Mouse (Mus musculus): ENCODE results near the gene Fgfr2. TPM values are rescaled to one million over a fixed set of nuclear protein-coding genes. Genes with fewer than 3 reads are reported as not detected.

The Fgfr2 gene
- polyA plus RNA-seq, 1 experiment from 2014 or later, result 133 TPM

- Histone ChIP-seq H3K4me2 (replicated peaks; ENCODE audit: low read depth, low read length) (no peak overlapping the region), H3K36me3 (ENCODE audit: control insufficient read depth, insufficient read depth, low read length) (no peaks in the 10 kb centered on the region), H3K27ac (ENCODE audit: low read depth, low read length) (no peak overlapping the region), H3K4me3 (ENCODE audit: low read length) (no peak overlapping the region), H3K4me1 (ENCODE audit: control insufficient read depth, insufficient read depth, low read length) (no peaks in the 10 kb centered on the region), H3K27me3 (ENCODE audit: control insufficient read depth, insufficient read depth, low read length) (no peaks in the 10 kb centered on the region), H3K9me3 (ENCODE audit: control insufficient read depth, low read length) (no peaks in the 10 kb centered on the region), H3K9ac (ENCODE audit: low read depth, low read length) (no peak overlapping the region)
- WGBS, result 78% methylated on average over 5 of the region's 5 CpGs
- ATAC-seq (ENCODE audit: low FRiP score, low TSS enrichment), result no peak
Measured at GRCm38 (mm10) chr7:132423570-132423969, 699.6 kb downstream of the Fgfr2 start.

- Histone ChIP-seq H3K27ac (ENCODE audit: low read depth, low read length) (no peak overlapping the region), H3K36me3 (ENCODE audit: control insufficient read depth, insufficient read depth, low read length) (no peaks in the 10 kb centered on the region), H3K27me3 (ENCODE audit: control insufficient read depth, insufficient read depth, low read length) (no peaks in the 10 kb centered on the region), H3K4me2 (replicated peaks; ENCODE audit: low read depth, low read length) (no peak overlapping the region), H3K4me1 (ENCODE audit: control insufficient read depth, insufficient read depth, low read length) (peaks cover 12% of the 10 kb centered on the region; the same call in 1 of the 2 replicates), H3K9me3 (ENCODE audit: control insufficient read depth, low read length) (no peaks in the 10 kb centered on the region), H3K9ac (ENCODE audit: low read depth, low read length) (no peak overlapping the region), H3K4me3 (ENCODE audit: low read length) (no peak overlapping the region)
- WGBS, result 86% methylated on average over 10 of the region's 10 CpGs
- no peak for ATAC-seq (ENCODE audit: low FRiP score, low TSS enrichment)
Measured at GRCm38 (mm10) chr7:132419378-132420255, 703.5 kb downstream of the Fgfr2 start.

- Histone ChIP-seq H3K4me3 (ENCODE audit: low read length) (no peak overlapping the region), H3K9me3 (ENCODE audit: control insufficient read depth, low read length) (no peaks in the 10 kb centered on the region), H3K36me3 (ENCODE audit: control insufficient read depth, insufficient read depth, low read length) (no peaks in the 10 kb centered on the region), H3K27ac (ENCODE audit: low read depth, low read length) (no peak overlapping the region), H3K9ac (ENCODE audit: low read depth, low read length) (no peak overlapping the region), H3K27me3 (ENCODE audit: control insufficient read depth, insufficient read depth, low read length) (no peaks in the 10 kb centered on the region), H3K4me2 (replicated peaks; ENCODE audit: low read depth, low read length) (no peak overlapping the region), H3K4me1 (ENCODE audit: control insufficient read depth, insufficient read depth, low read length) (peaks cover 12% of the 10 kb centered on the region; the same call in 1 of the 2 replicates)
- WGBS, result 20% methylated on average over 9 of the region's 9 CpGs
- peak; percentile 55 for ATAC-seq (ENCODE audit: low FRiP score, low TSS enrichment)
Measured at GRCm38 (mm10) chr7:132416866-132417265, 706.3 kb downstream of the Fgfr2 start.

- Histone ChIP-seq H3K27ac (ENCODE audit: low read depth, low read length) (no peak overlapping the region), H3K4me3 (ENCODE audit: low read length) (no peak overlapping the region), H3K27me3 (ENCODE audit: control insufficient read depth, insufficient read depth, low read length) (no peaks in the 10 kb centered on the region), H3K4me2 (replicated peaks; ENCODE audit: low read depth, low read length) (no peak overlapping the region), H3K36me3 (ENCODE audit: control insufficient read depth, insufficient read depth, low read length) (no peaks in the 10 kb centered on the region), H3K4me1 (ENCODE audit: control insufficient read depth, insufficient read depth, low read length) (peaks cover 12% of the 10 kb centered on the region; the same call in 1 of the 2 replicates), H3K9me3 (ENCODE audit: control insufficient read depth, low read length) (no peaks in the 10 kb centered on the region), H3K9ac (ENCODE audit: low read depth, low read length) (no peak overlapping the region)
- no peak for ATAC-seq (ENCODE audit: low FRiP score, low TSS enrichment)
Measured at GRCm38 (mm10) chr7:132415866-132416265, 707.3 kb downstream of the Fgfr2 start.

- no peak overlapping the region for H3K27ac ChIP-seq (ENCODE audit: low read depth, low read length)
- H3K4me1 ChIP-seq (ENCODE audit: control insufficient read depth, insufficient read depth, low read length), result peaks cover 12% of the 10 kb centered on the region; the same call in 1 of the 2 replicates
- 23% methylated on average over 2 of the region's 2 CpGs for WGBS
- H3K9me3 ChIP-seq (ENCODE audit: control insufficient read depth, low read length), result no peaks in the 10 kb centered on the region
- H3K4me2 ChIP-seq (replicated peaks; ENCODE audit: low read depth, low read length), result no peak overlapping the region
- H3K27me3 ChIP-seq (ENCODE audit: control insufficient read depth, insufficient read depth, low read length), result no peaks in the 10 kb centered on the region
- no peaks in the 10 kb centered on the region for H3K36me3 ChIP-seq (ENCODE audit: control insufficient read depth, insufficient read depth, low read length)
- H3K4me3 ChIP-seq (ENCODE audit: low read length), result no peak overlapping the region
- no peak overlapping the region for H3K9ac ChIP-seq (ENCODE audit: low read depth, low read length)
- no peak for ATAC-seq (ENCODE audit: low FRiP score, low TSS enrichment)
Measured at GRCm38 (mm10) chr7:132412520-132412919, 710.6 kb downstream of the Fgfr2 start.

- H3K9ac ChIP-seq (ENCODE audit: low read depth, low read length), result no peak overlapping the region
- no peak overlapping the region for H3K27ac ChIP-seq (ENCODE audit: low read depth, low read length)
- H3K4me3 ChIP-seq (ENCODE audit: low read length), result no peak overlapping the region
- H3K27me3 ChIP-seq (ENCODE audit: control insufficient read depth, insufficient read depth, low read length), result no peaks in the 10 kb centered on the region
- no peaks in the 10 kb centered on the region for H3K9me3 ChIP-seq (ENCODE audit: control insufficient read depth, low read length)
- peaks cover 6% of the 10 kb centered on the region; the same call in 1 of the 2 replicates for H3K4me1 ChIP-seq (ENCODE audit: control insufficient read depth, insufficient read depth, low read length)
- WGBS, result 93% methylated on average over 2 of the region's 2 CpGs
- no peak overlapping the region for H3K4me2 ChIP-seq (replicated peaks; ENCODE audit: low read depth, low read length)
- H3K36me3 ChIP-seq (ENCODE audit: control insufficient read depth, insufficient read depth, low read length), result no peaks in the 10 kb centered on the region
- no peak for ATAC-seq (ENCODE audit: low FRiP score, low TSS enrichment)
Measured at GRCm38 (mm10) chr7:132411708-132412107, 711.4 kb downstream of the Fgfr2 start.

- Histone ChIP-seq H3K4me3 (ENCODE audit: low read length) (no peak overlapping the region), H3K36me3 (ENCODE audit: control insufficient read depth, insufficient read depth, low read length) (no peaks in the 10 kb centered on the region), H3K4me2 (replicated peaks; ENCODE audit: low read depth, low read length) (no peak overlapping the region), H3K9me3 (ENCODE audit: control insufficient read depth, low read length) (no peaks in the 10 kb centered on the region), H3K9ac (ENCODE audit: low read depth, low read length) (no peak overlapping the region), H3K4me1 (ENCODE audit: control insufficient read depth, insufficient read depth, low read length) (no peaks in the 10 kb centered on the region), H3K27me3 (ENCODE audit: control insufficient read depth, insufficient read depth, low read length) (no peaks in the 10 kb centered on the region), H3K27ac (ENCODE audit: low read depth, low read length) (no peak overlapping the region)
- no peak for ATAC-seq (ENCODE audit: low FRiP score, low TSS enrichment)
- WGBS, result 86% methylated on average over 4 of the region's 4 CpGs
Measured at GRCm38 (mm10) chr7:132410958-132411357, 712.2 kb downstream of the Fgfr2 start.

GRCm38 (mm10) chr7:132409890-132410289, 713.3 kb downstream of the Fgfr2 start:
- Histone ChIP-seq H3K27me3 (ENCODE audit: control insufficient read depth, insufficient read depth, low read length) (no peaks in the 10 kb centered on the region), H3K4me3 (ENCODE audit: low read length) (no peak overlapping the region), H3K9ac (ENCODE audit: low read depth, low read length) (no peak overlapping the region), H3K4me1 (ENCODE audit: control insufficient read depth, insufficient read depth, low read length) (no peaks in the 10 kb centered on the region), H3K36me3 (ENCODE audit: control insufficient read depth, insufficient read depth, low read length) (no peaks in the 10 kb centered on the region), H3K27ac (ENCODE audit: low read depth, low read length) (no peak overlapping the region), H3K4me2 (replicated peaks; ENCODE audit: low read depth, low read length) (no peak overlapping the region), H3K9me3 (ENCODE audit: control insufficient read depth, low read length) (no peaks in the 10 kb centered on the region)
- 90% methylated on average over 3 of the region's 3 CpGs for WGBS
- no peak for ATAC-seq (ENCODE audit: low FRiP score, low TSS enrichment)

GRCm38 (mm10) chr7:132402377-132403084, 720.6 kb downstream of the Fgfr2 start:
- Histone ChIP-seq H3K27ac (ENCODE audit: low read depth, low read length) (no peak overlapping the region), H3K4me2 (replicated peaks; ENCODE audit: low read depth, low read length) (no peak overlapping the region), H3K36me3 (ENCODE audit: control insufficient read depth, insufficient read depth, low read length) (no peaks in the 10 kb centered on the region), H3K9ac (ENCODE audit: low read depth, low read length) (no peak overlapping the region), H3K4me3 (ENCODE audit: low read length) (no peak overlapping the region), H3K27me3 (ENCODE audit: control insufficient read depth, insufficient read depth, low read length) (no peaks in the 10 kb centered on the region), H3K9me3 (ENCODE audit: control insufficient read depth, low read length) (no peaks in the 10 kb centered on the region), H3K4me1 (ENCODE audit: control insufficient read depth, insufficient read depth, low read length) (no peaks in the 10 kb centered on the region)
- ATAC-seq (ENCODE audit: low FRiP score, low TSS enrichment), result no peak
- whole genome bisulfite sequencing, result 73% methylated on average over 10 of the region's 10 CpGs

All from kidney, embryonic 14.5 days (tissue).